Mouse (Mus musculus) kidney, postnatal 10 days (tissue): Measurements from ENCODE around the gene Plcd3.
A peak's percentile ranks its signal among the peaks of the same experiment; 100 is the strongest.

Experiments used
- DNase-seq: peaks from one replicate; pipeline ENCODE4 v3.0.0; 2021; ENCODE audit warnings: mixed read lengths

Plcd3 gene

GRCm38 (mm10) chr11:103096979-103097894, 4.2 kb downstream of the Plcd3 start:
- DNase-seq, result peak; percentile 46

- DNase-seq, result no peak
Observed at GRCm38 (mm10) chr11:103095801-103096200, 5.7 kb downstream of the Plcd3 start.

- no peak for DNase-seq
Observed at GRCm38 (mm10) chr11:103095107-103095670, 6.3 kb downstream of the Plcd3 start.

- DNase-seq, result peak; percentile 26
Observed at GRCm38 (mm10) chr11:103093862-103094833, 7.3 kb downstream of the Plcd3 start.

GRCm38 (mm10) chr11:103093306-103093705, 8.2 kb downstream of the Plcd3 start:
- no peak for DNase-seq

- no peak for DNase-seq
Observed at GRCm38 (mm10) chr11:103081631-103082030, 19.8 kb downstream of the Plcd3 start.

- DNase-seq, result no peak
Observed at GRCm38 (mm10) chr11:103080323-103081091, 21.0 kb downstream of the Plcd3 start.

GRCm38 (mm10) chr11:103078131-103078530, 23.3 kb downstream of the Plcd3 start:
- DNase-seq, result no peak

GRCm38 (mm10) chr11:103076581-103076980, 24.9 kb downstream of the Plcd3 start:
- no peak for DNase-seq

- DNase-seq, result no peak
Observed at GRCm38 (mm10) chr11:103076010-103076409, 25.4 kb downstream of the Plcd3 start.

- no peak for DNase-seq
Observed at GRCm38 (mm10) chr11:103074796-103075323, 26.6 kb downstream of the Plcd3 start.

- DNase-seq, result no peak
Observed at GRCm38 (mm10) chr11:103074121-103074650, 27.3 kb downstream of the Plcd3 start.

GRCm38 (mm10) chr11:103073671-103074070, 27.8 kb downstream of the Plcd3 start:
- DNase-seq, result no peak

GRCm38 (mm10) chr11:103070322-103070880, 31.1 kb downstream of the Plcd3 start:
- no peak for DNase-seq

GRCm38 (mm10) chr11:103069731-103070130, 31.7 kb downstream of the Plcd3 start:
- DNase-seq, result no peak

GRCm38 (mm10) chr11:103068884-103069283, 32.6 kb downstream of the Plcd3 start:
- no peak for DNase-seq

- no peak for DNase-seq
Observed at GRCm38 (mm10) chr11:103068272-103068671, 33.2 kb downstream of the Plcd3 start.

- DNase-seq, result peak; percentile 18
Observed at GRCm38 (mm10) chr11:103067457-103068001, 33.9 kb downstream of the Plcd3 start.

GRCm38 (mm10) chr11:103067051-103067361, 34.5 kb downstream of the Plcd3 start:
- DNase-seq, result no peak

- DNase-seq, result no peak
Observed at GRCm38 (mm10) chr11:103066191-103067050, 35.0 kb downstream of the Plcd3 start.
